In the genomic region with DNA sequence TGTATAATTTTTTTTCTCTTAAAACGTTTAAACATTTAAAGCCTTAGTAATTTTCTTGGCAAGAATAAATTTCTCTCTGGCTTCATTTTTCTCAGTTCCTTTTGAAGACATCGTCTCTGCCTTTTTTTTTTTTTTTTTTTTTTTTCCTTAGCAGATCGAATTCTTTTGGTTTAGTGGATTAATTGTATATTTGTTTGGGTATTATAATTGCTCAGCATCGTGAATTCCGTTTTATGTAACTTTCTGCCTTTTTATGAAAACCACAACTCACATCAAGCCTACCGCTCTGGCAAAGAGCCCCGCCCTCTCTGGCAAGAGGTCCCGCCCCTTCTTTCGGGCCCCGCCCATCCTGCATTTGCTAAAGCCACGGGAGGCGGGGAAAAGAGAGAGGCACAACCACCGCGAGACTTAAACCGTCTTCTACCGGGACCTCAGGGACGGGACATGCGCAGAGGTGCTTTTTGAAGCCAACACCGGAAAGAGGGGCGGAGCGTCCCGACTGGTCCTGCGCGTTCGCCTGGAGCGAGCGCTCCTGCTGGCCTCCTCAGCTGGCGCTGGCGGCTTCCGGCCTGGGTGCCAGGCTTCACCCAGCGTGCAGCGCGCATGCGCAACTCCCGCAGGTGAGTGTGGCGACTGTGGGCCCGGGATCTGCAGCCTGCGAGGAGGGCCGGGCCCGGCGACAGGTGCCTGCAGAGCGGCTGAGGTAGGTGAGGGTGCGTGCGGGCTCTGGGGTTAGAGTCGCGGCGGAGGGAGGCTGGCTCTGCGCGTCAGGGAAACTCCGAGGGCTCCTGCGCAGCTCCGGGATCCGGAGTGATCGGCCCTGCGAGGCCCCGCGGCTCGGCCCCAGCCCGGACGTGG, we compare ENCODE assay signal across 8 mouse cellular contexts. TPM values are rescaled to one million over a fixed set of nuclear protein-coding genes. Genes with fewer than 3 reads are reported as not detected.
DNase-seq lines count a peak whose midpoint lies in the region; ATAC-seq lines count a peak whose summit lies in the region.

TSS of gene Shprh (plus strand) at position 544 of the 858 bp plus-strand sequence.

- peaks cover 19% of the 10 kb centered on the region for H3K4me1 ChIP-seq in hindbrain, embryonic 12.5 days

- H3K9me3 ChIP-seq in hindbrain, embryonic 12.5 days (replicated peaks): no peaks in the 10 kb centered on the region

- peak within 1 kb of the TSS; percentile 88 for H3K9ac ChIP-seq in hindbrain, embryonic 12.5 days

- H3K27me3 ChIP-seq in hindbrain, embryonic 12.5 days: no peaks in the 10 kb centered on the region

- H3K27ac ChIP-seq in hindbrain, embryonic 12.5 days: peak within 1 kb of the TSS; percentile 70

- H3K4me2 ChIP-seq in hindbrain, embryonic 12.5 days (replicated peaks): peak within 1 kb of the TSS; percentile 72

- peak; percentile 100 for DNase-seq in NIH3T3 (ENCODE audit: low read depth)
- peak; percentile 98 to 99 for DNase-seq in cerebellum, postnatal 10 days
- DNase-seq in frontal cortex, postnatal 10 days (ENCODE audit: low spot score in 2 of 2): peak; percentile 96 to 98
- DNase-seq in layer of hippocampus, postnatal 14 days (ENCODE audit: low spot score in 2 of 2): peak; percentile 94 to 98
- peak; percentile 99 for DNase-seq in lung, postnatal 14 days
- DNase-seq in retina, adult 2 months (ENCODE audit: low read depth, low spot score): peak; percentile 99
- peak; percentile 98 to 99 for DNase-seq in thymus, postnatal 36 days

- ATAC-seq in hindbrain, embryonic 12.5 days (ENCODE audit: low FRiP score): peak; percentile 100

- peak within 1 kb of the TSS; percentile 95 for H3K4me3 ChIP-seq in hindbrain, embryonic 12.5 days

- H3K36me3 ChIP-seq in hindbrain, embryonic 12.5 days: peaks cover 15% of the 10 kb centered on the region

- 2% methylated on average over 60 of the region's 60 CpGs for WGBS in hindbrain, embryonic 12.5 days

RNA-seq across cellular contexts. Expression of gene Shprh, which starts in this region (rescaled TPM):
- 30.1 and 32.0 TPM in 2 replicates for polyA plus RNA-seq in hindbrain, embryonic 12.5 days (2016; fragmentation: Nextera tagmentation; extraction: Ambion mirVana)
- 10 to 100 TPM; 43.9 to 47.9 TPM for total RNA-seq in layer of hippocampus, postnatal 14 days (2021)

Comparison
In these comparisons a context has a peak if more than half of its experiments do, and no peak if none do; other contexts are left out.
1. Peak in every context shown above with its lines: DNase-seq, ATAC-seq, H3K4me3 ChIP-seq and H3K27ac ChIP-seq.